Mouse (Mus musculus) brain, embryonic 18.5 days (tissue): ENCODE results near the gene Fam13c.

Source experiments
- DNase-seq: peaks from one replicate; pipeline ENCODE4 v3.0.0-alpha.2; 2012; ENCODE audit warnings: low read depth, low spot score

Gene Fam13c

DNA sequence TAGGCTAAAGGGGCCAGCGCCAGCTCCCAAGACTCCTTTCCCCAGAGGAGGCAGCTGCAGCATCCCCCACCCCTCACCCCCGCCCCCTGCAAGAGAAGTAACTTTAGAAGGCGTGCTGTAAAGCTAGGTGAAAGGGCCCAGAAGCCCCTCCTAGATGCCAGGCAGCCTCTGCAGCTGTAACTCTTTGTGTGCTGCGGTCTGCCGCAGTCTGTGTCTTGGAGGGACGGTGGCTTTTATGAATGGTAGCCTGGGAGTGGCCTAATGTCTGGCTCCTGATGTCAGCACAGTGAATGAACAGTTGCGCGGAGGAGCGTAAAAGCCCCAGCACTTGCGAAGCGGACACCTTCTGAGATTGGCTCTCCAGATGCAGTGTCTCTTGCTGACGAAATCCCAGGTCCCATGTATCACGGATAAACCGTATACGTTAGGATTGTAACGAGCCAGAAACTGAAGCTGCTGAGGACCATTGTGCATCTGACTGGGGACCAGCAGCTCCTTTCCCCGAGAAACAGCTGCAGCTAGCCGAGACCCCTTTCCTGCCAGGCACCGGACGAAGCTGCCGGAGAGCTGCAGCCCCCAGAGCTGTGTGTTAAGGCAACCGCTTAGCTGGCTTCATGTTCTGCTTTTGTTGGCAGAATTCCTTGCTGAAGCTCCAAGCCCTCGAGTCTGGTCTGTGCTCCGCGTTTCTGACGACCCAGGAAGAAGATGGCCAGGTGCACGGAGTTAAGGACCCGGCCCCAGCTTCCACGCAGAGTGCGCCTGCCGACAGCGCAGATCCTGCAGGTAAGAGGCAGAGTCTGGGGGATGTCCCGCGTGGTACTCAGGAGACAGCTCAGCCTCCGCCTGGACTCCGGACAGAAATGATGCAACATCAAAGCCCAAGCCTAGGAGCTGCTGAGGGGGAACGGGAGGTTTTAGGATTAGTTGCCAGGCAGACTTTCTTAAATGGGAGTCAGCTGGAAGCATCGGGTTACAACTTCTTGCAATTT lies 80.2 kb downstream of the Fam13c start:
- no peak for DNase-seq

DNA sequence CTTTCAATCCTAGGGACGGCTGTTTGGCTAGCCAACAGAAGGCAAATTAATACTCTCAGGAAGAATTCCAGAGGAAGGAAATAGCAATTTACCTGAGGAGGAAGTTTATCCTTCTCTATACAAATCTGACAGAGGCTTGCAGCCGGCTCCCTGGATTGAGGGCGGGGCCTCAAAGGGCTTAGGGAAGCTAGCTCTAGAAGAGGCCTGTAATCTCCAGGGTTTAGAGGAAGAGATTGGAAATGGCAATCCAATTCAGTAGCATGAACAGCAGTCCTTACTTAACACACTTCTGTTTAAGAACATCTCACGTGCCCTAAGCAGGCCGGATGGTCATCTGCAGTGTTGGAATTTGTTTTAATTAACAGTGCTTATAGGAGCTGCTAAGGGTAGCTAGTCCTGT lies 81.1 kb downstream of the Fam13c start:
- no peak for DNase-seq

DNA sequence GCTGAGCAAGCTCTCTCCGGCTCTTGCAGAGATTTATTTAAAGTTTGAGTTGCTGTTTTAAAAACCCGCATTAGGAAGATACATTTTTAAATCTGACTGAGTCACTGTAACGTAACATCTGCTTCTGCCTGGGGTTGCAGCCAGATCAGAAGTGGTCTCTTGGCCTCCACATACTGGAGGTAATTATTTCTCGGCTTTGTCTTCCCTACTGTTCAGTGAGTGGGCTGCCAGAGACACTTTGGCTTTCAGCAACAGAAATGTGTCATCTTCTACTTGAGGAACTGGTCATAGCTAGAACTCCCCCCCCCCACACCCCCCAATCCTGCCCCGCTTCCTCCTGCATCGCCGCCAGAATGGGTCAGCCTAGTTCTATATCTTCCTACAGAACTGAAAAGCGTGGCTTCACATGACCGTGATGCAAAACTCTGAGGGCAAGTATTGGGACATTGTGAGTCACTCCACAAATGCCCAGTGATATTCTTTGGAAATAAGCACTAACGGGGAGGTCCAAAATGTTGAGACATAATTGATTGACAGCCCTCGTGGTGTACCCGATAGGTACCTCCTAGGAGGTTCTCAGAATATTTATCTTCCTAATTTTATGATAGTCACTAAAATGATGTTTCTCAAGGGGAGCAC lies 90.0 kb downstream of the Fam13c start:
- no peak for DNase-seq

DNA sequence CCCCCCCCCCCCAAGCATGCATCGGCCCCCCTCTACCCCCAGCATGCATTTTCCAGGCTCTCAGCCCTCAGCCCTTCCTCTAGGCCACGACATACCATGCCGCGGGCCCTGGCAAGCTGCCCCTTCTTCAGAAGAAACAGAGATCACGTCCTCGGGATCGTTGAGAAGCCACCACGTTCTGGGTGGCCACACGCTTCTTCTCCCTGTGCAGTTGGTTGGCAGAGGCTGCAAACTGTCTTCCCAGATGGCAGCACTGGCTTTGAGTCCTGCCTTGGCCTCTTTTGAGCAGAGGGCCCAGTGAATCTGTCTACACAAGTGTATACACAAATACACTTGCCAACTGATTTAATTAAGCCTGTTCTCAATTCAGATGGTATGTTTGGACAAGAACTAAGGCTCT lies 92.0 kb downstream of the Fam13c start:
- DNase-seq = peak; percentile 63

DNA sequence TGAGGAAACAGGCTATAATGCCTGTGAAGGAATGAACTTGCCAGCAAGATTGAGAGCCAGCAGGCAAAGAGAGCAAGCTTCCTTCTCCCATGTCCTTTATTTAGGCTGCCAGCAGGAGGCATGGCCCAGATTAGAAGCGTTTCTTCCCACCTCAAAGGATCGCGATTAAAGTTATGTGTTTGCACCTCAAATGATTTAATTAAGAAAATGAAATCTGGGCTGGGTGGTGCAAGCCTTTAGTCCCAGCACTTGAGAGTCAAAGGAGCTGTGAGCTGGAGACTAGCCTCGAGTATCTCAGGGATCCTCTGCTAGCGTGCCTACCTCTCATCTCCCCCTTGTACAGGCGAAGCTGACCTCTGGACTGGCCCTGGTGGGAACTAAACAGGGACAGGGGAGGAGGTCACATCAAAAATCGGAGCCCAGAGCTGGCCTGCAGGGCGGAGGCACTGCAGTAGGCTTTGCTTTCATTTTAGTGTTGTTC lies 93.1 kb downstream of the Fam13c start:
- no peak for DNase-seq

DNA sequence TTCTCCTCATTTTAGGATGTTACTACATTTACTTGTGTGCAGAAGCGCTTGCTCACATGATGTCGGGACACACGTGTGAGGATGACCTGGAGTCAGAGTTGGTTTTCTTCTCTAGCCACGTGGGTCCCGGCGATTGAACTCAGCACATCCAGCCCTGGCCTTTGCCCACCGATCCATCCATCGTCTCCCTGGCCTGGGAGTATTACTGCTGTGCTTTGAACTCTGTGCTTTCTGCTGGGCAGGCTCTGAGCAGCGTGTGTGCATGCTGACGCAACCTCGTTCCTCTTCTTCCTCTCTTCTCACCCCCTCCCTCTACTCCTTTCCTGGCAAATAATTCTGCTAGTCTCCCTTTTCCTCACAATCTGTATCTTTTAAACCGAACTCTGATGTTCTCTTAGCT lies 93.7 kb downstream of the Fam13c start:
- no peak for DNase-seq

DNA sequence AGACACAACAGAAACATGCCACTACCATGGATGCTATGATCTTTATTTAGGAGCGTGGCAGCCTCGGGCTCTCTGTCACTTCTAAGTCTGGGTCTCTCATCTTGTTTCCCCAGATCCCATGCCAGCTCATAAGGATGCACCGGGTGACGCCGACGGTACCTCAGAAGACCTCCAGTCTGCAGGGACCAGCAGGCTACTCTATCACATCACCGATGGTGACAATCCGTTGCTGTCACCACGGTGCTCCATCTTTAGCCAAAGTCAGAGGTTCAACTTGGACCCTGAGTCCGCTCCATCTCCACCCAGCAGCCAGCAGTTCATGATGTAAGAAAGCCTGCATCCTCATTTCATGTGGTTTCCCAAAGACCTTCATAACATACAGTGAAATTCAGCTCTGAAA lies 94.3 kb downstream of the Fam13c start:
- DNase-seq = no peak

DNA sequence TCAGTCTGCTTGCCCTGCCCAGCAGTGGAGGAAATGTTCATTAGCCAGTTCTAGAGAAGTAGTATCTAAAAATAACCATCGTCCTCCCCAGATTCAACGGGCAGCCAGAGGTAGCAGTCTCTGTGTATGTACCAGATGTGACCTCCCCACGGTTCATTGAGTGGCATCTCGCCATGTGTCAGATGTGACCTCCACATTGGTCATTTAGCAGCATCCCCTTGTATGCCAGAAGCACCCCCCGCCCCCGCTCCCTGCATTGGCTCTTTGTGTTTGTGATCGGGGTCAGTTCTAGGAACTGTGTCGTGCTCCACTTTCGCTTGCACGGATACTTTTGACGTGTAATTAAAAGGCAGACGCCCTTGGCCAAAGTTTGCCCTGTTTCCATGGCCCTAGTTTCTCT lies 95.1 kb downstream of the Fam13c start:
- no peak for DNase-seq

DNA sequence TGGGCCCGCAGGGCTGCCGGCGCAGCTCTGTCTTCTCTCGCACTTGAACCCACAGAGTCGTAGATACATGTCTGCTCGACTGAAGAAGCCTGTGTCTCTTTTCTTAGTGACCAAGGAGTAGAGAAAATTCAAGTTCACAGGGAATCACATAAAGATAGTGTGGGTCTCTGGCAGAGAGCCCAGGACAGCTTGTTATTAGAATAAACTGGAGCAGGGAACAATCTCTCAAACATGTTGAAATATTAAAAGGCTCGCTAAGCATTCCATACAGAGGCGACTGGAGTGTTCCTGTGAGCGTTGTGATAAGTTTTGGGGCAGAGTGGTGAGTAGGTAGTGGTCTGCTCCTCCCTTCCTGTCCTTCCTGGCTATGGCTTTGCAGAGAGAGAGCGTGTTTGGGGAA lies 97.4 kb downstream of the Fam13c start:
- no peak for DNase-seq

DNA sequence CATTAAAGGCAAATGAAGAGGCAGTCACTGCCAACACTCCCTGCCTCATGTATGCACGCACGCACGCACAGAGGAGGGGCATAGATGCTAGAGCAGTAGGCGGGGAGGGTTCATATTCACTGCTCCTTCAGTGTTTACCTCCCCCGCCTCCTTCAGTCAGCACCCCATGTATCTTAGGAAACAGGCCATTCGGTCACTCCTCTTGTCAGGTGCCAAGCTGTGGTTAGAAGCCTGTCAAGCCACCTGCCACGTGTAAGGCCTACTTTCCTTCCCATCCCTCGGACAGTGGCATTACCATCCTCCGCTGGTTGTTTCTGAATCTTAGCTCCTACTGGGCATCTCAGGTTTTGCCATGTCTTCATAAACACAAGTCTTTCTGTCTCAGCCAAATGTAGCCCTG lies 99.0 kb downstream of the Fam13c start:
- DNase-seq = no peak

DNA sequence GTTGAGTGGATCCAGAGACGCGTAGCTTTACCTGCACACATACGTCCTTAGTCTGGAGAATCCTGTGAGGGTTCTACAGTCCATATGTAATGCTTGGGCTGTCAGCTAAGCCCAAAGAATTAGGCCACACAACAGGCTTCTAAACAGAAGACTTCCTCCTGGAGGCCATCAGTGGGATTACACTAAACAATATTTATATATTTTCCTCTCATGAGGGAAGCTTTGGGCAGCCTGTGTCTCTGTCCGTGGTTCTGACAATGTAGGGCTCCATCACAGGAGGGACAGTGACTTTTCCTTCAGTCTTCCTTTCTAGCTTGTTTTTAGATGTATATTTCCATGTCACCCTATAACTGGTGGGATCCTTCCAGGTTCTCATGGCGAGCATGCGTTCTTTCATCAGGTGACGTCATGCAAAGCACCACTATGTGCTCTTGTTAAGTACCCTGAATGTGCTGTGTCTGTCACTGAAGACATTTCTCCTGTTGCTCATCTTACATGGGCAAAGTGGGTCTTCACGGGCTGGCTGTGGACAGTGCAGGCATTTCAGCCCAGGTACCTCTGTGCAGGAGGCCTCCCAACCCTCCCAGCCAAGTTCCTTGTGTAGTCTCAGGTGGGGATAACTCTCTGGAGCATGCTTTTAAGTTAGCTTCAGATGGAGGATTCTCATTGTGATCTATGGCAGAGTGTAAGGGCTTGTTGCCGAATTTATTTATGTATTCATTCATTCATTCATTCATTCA lies 100.3 kb downstream of the Fam13c start:
- DNase-seq = no peak

DNA sequence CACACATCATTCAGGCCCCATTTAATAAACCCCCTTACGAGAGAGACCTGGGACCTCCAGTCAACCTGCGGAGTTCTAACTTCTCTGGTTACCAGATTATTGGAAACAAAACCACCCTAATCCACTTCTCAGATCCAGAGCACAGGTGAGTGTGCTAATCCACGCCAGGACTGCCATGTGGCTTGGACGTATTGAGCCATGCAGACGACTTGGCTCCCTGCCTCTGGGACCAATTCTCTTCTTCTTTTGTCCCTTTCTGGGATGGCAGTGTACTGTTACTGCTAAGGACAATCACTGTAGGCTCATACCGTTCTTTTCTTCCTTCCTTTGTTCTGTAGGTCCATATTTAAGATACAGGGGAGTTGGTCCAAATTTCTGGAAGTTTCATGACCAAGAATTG lies 102.6 kb downstream of the Fam13c start:
- DNase-seq = no peak

DNA sequence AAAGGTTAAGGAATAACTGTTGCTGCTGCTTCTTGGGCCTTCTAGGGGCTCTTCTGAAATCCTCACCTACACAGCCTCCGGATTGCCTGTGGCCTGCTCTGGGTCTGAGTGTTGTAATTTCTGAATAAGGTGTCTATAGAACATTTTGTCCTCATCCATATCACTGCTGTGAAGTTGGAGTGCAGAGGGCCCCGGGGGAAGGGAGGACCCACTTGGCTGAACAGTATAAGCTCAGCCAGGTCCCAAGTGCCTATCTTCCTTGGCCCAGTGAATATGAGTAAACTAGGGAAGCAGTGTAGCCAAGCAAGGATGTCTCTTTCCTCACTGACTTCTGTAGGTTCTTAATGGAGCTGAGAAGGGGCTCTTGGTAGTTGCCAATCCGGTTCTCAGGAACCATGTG lies 112.2 kb downstream of the Fam13c start:
- DNase-seq = no peak

DNA sequence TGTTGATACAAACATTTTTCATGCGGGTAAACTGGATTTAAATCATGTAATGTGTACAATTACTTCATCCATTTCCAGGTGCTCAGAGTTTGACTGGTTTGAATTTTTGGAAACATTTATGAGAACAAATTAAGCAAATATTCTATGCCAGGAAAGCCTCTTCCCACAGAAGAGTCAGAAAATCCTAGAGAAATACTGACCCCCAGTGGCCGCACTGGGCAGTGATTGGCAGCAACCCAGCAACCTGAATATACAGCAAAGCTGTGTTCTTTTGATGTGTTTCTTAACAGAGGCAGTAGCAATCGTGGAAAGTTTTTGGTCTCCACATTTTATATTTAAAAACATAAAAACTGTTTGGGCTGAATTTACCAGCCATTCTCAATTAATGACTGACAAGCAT lies 123.4 kb downstream of the Fam13c start:
- peak; percentile 32 for DNase-seq

DNA sequence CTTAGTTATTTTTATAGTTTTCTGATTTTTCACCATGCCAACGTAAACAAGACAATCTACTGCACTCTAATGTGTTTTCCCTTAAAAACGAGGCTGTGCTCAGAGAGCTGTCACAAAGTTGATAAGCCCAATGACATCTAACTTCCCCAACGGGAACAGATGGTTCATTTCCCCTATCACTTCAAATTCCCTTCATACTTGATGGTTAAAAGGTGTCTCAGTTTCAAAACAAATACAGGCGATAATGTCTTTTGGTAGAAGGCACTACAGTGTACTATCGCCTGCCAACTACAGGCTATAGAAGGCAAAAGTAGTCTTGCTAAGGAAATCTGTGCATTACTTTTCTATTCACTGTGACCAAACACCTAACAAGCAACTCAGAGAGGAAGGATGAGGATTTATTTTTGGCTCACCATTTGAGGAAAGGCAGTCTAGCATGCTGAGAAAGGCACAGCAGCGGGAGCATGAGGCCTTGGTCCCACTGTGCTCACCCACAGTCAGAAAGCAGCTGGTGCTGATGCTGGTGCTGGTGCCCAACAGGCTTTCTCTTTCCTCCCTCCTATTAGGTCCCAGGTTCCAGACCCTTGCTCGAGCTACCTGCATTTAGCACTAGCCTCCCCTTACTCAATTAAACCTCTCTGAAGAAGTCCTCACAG lies 141.4 kb downstream of the Fam13c start:
- DNase-seq = no peak

DNA sequence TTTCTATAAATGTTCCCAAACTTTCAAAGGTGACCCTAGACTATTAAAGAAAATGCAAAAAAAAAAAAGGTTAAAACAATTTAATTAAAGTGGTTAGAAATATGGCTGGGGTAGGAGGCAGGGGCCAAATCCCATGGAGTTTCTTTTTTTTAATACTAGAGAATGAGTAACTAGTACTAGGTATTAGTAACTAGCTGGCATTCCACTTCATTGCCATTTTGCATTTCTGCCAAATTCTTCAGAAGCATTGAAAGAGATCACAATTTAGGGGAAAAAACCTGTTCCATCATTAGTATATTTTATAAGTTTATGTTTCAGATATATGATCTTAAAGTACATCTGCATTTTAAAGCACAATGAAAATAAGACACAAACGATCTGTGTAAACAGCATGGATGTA lies 143.9 kb downstream of the Fam13c start:
- no peak for DNase-seq

DNA sequence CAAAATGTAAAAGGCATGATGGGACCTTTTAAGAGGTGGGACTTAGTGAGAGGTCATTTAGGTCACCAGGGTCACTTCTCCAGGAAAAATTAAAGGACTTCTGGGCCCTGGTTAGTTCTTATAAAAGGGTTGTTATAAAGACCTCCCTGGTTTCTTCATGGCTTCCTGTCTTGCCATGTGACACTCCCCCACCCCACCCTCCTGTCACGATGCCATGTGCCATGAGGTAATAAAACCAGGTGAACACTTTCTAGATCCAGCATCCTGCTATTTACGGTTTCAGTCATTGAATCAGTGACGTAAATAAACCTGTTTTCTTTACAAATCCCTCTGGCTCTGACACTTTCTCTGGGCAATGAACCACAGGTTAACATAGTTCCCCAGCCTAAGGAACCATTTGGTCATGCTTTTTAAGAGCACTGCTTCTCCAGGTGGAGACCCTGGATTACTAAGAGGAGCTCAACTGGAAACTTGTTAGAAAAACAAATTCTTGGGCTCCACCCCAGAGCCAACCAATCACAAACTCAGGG lies 146.7 kb downstream of the Fam13c start:
- no peak for DNase-seq

DNA sequence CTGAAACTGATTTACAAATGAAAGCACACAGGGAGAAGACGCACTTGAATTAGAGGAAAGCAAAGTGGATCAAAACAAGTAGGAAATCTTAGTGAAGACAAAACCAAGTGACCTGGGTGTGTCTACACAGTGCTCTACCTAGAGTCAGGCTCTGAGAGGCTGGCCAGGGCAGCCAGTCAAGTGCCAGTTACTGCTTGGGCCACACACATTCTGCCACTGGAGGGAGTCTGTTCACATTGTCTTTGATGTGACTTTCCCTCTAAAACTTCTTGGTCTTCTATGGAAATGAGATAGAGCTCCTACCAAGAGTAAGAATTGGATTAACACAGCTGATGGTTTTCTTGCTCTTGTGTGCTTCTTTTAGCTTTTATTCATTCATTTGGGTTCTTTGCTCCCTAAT lies 153.7 kb downstream of the Fam13c start:
- DNase-seq = no peak

DNA sequence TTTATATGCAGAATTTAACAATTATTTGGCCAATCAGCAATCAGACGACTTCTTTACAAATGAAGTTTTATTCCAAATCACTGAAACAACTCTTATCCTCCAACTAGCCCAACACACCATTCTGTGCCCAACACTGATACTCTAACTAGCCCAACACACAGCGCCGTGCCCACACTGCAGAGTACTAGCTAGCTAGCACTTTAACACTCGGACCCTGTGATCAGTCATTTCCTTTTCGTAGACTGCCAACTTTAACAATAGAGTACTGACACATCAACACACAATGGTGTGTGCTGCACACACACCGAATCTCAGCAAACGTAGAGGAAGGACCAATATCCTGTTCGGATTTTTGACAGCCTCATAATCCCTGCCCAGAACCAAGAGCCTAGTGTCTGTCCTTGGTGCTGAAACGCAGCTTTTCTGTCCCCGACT lies 157.8 kb downstream of the Fam13c start:
- peak; percentile 16 for DNase-seq

DNA sequence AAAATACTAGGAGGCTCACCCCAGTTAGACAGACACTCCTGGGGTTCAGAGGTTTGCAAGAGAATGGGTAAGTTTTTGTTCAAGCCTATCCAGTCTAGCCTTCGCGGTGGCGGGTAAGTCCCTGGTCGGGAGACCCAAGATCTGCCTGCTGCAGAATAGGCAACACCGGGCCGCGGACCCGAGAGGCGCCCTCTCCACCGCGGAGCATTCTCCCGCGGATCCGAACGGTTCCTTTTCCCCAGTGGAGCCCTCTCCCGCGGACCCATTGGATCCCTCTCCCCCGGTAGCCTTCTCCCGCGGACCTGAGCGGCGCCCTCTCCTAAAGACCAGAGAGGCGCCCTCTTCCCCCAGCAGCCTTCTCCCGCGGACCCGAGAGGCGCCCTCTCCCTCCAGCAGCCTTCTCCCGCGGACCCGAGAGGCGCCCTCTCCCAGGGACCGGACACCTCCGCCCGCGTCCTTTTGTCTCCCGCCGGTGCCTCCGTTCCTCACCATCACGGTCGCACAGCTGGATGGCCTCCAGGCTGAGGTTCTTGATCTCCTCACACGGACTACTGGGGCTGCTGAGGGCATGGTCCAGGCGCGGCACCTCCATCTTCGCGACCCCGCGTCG lies 158.3 kb downstream of the Fam13c start:
- peak; percentile 24 for DNase-seq
